ENCODE assay signal across 10 mouse cellular contexts in genomic region chr5:96783506-96784288, GRCm38 (mm10).
"Had no signal": no experiment of that assay in that cellular context is flagged by ENCODE, and none has a peak within 500 bp of the region (broad histone marks: within the 10 kb centered on the region; RNA-seq: fewer than 3 reads in every experiment).

No protein-coding gene starts in this region.

- H3K4me3 ChIP-seq: kidney, embryonic 15.5 days; limb, embryonic 15.5 days; liver, embryonic 12.5 days; midbrain, embryonic 13.5 days; neural tube, embryonic 12.5 days had no signal

- H3K4me1 ChIP-seq: kidney, embryonic 15.5 days; limb, embryonic 15.5 days; liver, embryonic 12.5 days; midbrain, embryonic 13.5 days; neural tube, embryonic 12.5 days had no signal

- H3K27ac ChIP-seq: kidney, embryonic 15.5 days; limb, embryonic 15.5 days; liver, embryonic 12.5 days; midbrain, embryonic 13.5 days; neural tube, embryonic 12.5 days had no signal

- DNase-seq: kidney, adult 18-20 months; kidney, postnatal 14 days; layer of hippocampus, postnatal 36 days; thymus, adult 2 months; thymus, postnatal 25 days had no signal

- H3K9ac ChIP-seq: kidney, embryonic 15.5 days; limb, embryonic 15.5 days; liver, embryonic 12.5 days; midbrain, embryonic 13.5 days; neural tube, embryonic 12.5 days had no signal

- H3K9me3 ChIP-seq: kidney, embryonic 15.5 days; limb, embryonic 15.5 days; liver, embryonic 12.5 days; midbrain, embryonic 13.5 days; neural tube, embryonic 12.5 days had no signal

- H3K36me3 ChIP-seq: liver, embryonic 12.5 days; midbrain, embryonic 13.5 days; neural tube, embryonic 12.5 days had no signal
